Mouse (Mus musculus) intestine, embryonic 16.5 days (tissue): ENCODE results near the gene Mcur1. TPM values are rescaled to one million over a fixed set of nuclear protein-coding genes. Genes with fewer than 3 reads are reported as not detected.

ENCODE experiments used
- ATAC-seq: fragments of 200-750 bp; cut with Nextera tagmentation; 2 replicates; pipeline ENCODE4 v1.8.0; 2017; ENCODE audit warnings: moderate TSS enrichment, moderate library complexity
- H3K27ac ChIP-seq: fragments of 300-500 bp; sonication (generic); 2 replicates; pipeline ENCODE4 v1.5.1; 2014; ENCODE audit warnings: mild to moderate bottlenecking, low read length
- H3K27me3 ChIP-seq: fragments of 300-500 bp; sonication (generic); replicated peaks from 2 replicates; pipeline ENCODE4 v1.6.1; 2014; ENCODE audit warnings: low read length, control low read depth, mixed read lengths; ENCODE audit not compliant: control insufficient read depth, insufficient read depth
- H3K36me3 ChIP-seq: fragments of 300-500 bp; sonication (generic); 2 replicates; pipeline ENCODE4 v1.6.1; 2014; ENCODE audit warnings: low read length, control low read depth; ENCODE audit not compliant: control insufficient read depth, insufficient read depth
- H3K4me1 ChIP-seq: fragments of 300-500 bp; sonication (generic); 2 replicates; pipeline ENCODE4 v1.6.1; 2014; ENCODE audit warnings: low read length, control low read depth, mixed read lengths; ENCODE audit not compliant: control insufficient read depth, insufficient read depth
- H3K4me2 ChIP-seq: fragments of 300-500 bp; sonication (generic); 2 replicates; pipeline ENCODE4 v1.6.1; 2014; ENCODE audit warnings: low read depth, low read length, control low read depth
- H3K4me3 ChIP-seq: fragments of 300-500 bp; sonication (generic); 2 replicates; pipeline ENCODE4 v1.5.1; 2014; ENCODE audit warnings: mild to moderate bottlenecking, low read length
- H3K9ac ChIP-seq: fragments of 300-500 bp; sonication (generic); 2 replicates; pipeline ENCODE4 v1.6.1; 2014; ENCODE audit warnings: low read depth, low read length
- H3K9me3 ChIP-seq: fragments of 300-500 bp; sonication (generic); 2 replicates; pipeline ENCODE4 v1.6.1; 2016; ENCODE audit warnings: low read length, control low read depth; ENCODE audit not compliant: control insufficient read depth
- WGBS: fragments of 180-500 bp; shearing (Covaris S2); extraction: QIAGEN DNeasy Blood & Tissue Kit; methylation state at CpG from one replicate; pipeline ENCODE4 v1.1.7; 2014; 5-methylcytosine and 5-hydroxymethylcytosine counted together
- polyA plus RNA-seq: library from polyadenylated mRNA; unstranded; fragments of >200 nt; fragmentation: Nextera tagmentation; extraction: Ambion mirVana; gene quantifications from 2 replicates; pipeline ENCODE4 v1.2.1, GENCODE M21; 2015

Mcur1 gene
- polyA plus RNA-seq, 1 experiment from 2014 or later = 8.6 TPM

DNA sequence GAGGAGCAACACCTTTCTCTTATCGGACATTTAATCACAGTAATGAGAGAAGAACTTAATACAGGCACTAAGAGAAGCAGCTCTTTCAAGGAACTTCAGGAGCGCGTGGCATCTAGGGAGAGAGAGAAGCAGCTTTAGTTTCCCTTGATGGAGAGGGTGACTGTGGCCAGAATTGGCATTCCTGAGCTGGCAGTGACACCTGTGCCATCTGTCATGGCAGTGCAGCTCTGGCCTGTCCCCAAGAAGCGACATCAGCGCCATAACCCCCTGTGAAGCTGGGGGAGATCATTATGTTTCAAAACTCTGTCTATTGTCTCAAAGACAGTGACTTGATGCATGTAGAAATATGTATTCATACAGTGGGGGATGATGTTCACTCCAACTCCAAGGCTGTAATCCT, 15.4 kb upstream of the Mcur1 start:
- WGBS = 89% methylated on average over 5 of the region's 5 CpGs
- Histone ChIP-seq H3K4me2 (no peak overlapping the region), H3K36me3 (no peaks in the 10 kb centered on the region), H3K27ac (no peak overlapping the region), H3K4me3 (no peak overlapping the region), H3K27me3 (no peaks in the 10 kb centered on the region), H3K4me1 (no peaks in the 10 kb centered on the region), H3K9ac (no peak overlapping the region), H3K9me3 (no peaks in the 10 kb centered on the region)
- ATAC-seq = no peak

DNA sequence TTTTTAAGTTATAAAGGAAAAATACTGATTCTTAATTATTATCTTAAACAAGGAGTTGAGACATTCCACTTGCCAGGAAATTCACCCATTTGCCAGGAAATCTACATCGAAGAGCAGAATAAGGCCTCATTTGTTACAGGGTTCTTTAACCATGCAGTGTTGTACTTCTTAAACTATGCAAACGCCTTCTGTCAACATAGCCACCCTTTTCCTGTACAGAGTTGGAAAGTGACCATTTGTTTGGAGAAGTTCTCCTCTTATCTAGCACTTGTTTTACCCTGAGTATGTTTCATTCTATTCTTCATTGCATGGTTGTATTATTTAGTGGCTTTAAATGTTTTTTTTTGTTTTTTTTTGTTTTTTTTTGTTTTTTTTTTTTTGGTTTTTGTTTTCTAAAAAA, 14.0 kb upstream of the Mcur1 start:
- no peak for ATAC-seq
- Histone ChIP-seq H3K4me2 (no peak overlapping the region), H3K9me3 (no peaks in the 10 kb centered on the region), H3K4me1 (no peaks in the 10 kb centered on the region), H3K9ac (no peak overlapping the region), H3K27ac (no peak overlapping the region), H3K4me3 (no peak overlapping the region), H3K27me3 (no peaks in the 10 kb centered on the region), H3K36me3 (no peaks in the 10 kb centered on the region)
- 56% methylated on average over 2 of the region's 2 CpGs for WGBS

GRCm38 (mm10) chr13:43567141-43567891, 7.3 kb upstream of the Mcur1 start:
- Histone ChIP-seq H3K4me3 (no peak overlapping the region), H3K9ac (no peak overlapping the region), H3K4me1 (no peaks in the 10 kb centered on the region), H3K27ac (peak overlapping the region; percentile 17), H3K4me2 (no peak overlapping the region), H3K36me3 (no peaks in the 10 kb centered on the region), H3K9me3 (no peaks in the 10 kb centered on the region), H3K27me3 (no peaks in the 10 kb centered on the region)
- ATAC-seq = no peak
- 65% methylated on average over 25 of the region's 25 CpGs for WGBS

DNA sequence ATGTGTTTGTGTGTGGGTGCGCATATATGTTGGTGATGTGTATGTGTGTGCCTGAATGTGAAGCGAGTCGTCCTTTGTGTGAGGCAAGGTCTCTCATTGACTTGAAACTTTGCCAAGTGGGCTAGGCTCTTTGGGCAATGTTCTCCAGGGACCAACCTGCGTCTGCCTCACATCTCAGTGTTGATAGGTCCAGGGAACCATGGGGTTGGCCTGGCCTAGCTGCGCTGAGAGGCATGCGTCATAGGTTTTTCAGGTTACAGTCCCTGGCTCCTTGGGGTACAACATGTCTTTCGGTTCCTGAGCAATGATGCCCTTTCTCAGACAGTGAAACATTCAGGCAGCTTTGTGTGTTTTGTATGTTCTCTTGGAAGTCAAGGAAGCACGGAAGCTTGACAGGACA, 6.2 kb upstream of the Mcur1 start:
- Histone ChIP-seq H3K4me1 (no peaks in the 10 kb centered on the region), H3K27ac (no peak overlapping the region), H3K9ac (no peak overlapping the region), H3K36me3 (no peaks in the 10 kb centered on the region), H3K27me3 (no peaks in the 10 kb centered on the region), H3K4me2 (no peak overlapping the region), H3K4me3 (no peak overlapping the region), H3K9me3 (no peaks in the 10 kb centered on the region)
- 90% methylated on average over 8 of the region's 8 CpGs for WGBS
- no peak for ATAC-seq

DNA sequence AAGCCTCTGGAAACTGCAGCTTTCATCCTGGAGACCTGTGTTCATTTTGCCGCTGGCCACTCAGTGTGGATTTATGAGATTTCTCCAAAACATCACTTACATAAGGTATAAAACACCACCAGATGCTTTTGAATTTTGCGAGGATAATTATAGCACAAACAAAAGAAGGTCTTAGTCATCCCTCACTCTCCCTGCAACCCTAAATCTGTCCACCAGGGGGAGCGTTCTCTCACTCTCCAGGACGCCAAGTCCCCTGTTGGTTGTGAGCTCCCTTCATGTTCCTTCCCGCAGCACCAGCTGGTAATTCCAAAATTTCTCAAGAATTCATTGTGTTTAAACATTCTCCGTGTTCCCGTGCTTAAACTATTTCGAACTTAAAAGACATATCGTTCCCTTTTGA, 5.4 kb upstream of the Mcur1 start:
- Histone ChIP-seq H3K4me1 (no peaks in the 10 kb centered on the region), H3K36me3 (no peaks in the 10 kb centered on the region), H3K9me3 (no peaks in the 10 kb centered on the region), H3K27ac (no peak overlapping the region), H3K4me2 (no peak overlapping the region), H3K4me3 (no peak overlapping the region), H3K9ac (no peak overlapping the region), H3K27me3 (no peaks in the 10 kb centered on the region)
- 11% methylated on average over 9 of the region's 9 CpGs for WGBS
- ATAC-seq = no peak

GRCm38 (mm10) chr13:43564733-43565132, 4.7 kb upstream of the Mcur1 start:
- ATAC-seq = no peak
- Histone ChIP-seq H3K27ac (no peak overlapping the region), H3K4me1 (no peaks in the 10 kb centered on the region), H3K9ac (no peak overlapping the region), H3K36me3 (no peaks in the 10 kb centered on the region), H3K9me3 (no peaks in the 10 kb centered on the region), H3K4me3 (no peak overlapping the region), H3K4me2 (no peak overlapping the region), H3K27me3 (no peaks in the 10 kb centered on the region)
- 84% methylated on average over 5 of the region's 5 CpGs for WGBS

DNA sequence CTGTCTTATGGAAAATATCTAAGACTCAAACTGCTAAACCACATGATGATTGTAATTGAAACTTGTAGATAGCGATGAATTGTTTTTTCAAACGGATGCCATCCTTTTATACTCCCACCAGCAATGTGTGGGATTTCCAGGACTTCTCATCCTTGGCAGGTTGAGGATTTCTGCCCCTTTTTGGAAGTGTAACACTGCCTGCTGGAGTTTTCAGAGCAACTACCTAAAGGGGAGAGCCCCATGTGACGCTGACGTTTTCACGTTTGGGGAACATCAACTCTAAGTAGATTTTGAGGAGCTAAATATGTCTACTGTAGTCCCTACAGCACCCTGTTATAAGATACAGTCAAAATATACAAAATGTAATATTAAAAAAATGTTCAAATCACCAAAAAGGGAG, 2.7 kb upstream of the Mcur1 start:
- Histone ChIP-seq H3K9ac (no peak overlapping the region), H3K27me3 (no peaks in the 10 kb centered on the region), H3K4me2 (no peak overlapping the region), H3K4me3 (no peak overlapping the region), H3K9me3 (no peaks in the 10 kb centered on the region), H3K27ac (no peak overlapping the region), H3K36me3 (no peaks in the 10 kb centered on the region), H3K4me1 (peaks cover 6% of the 10 kb centered on the region)
- ATAC-seq = no peak
- 87% methylated on average over 5 of the region's 5 CpGs for WGBS

DNA sequence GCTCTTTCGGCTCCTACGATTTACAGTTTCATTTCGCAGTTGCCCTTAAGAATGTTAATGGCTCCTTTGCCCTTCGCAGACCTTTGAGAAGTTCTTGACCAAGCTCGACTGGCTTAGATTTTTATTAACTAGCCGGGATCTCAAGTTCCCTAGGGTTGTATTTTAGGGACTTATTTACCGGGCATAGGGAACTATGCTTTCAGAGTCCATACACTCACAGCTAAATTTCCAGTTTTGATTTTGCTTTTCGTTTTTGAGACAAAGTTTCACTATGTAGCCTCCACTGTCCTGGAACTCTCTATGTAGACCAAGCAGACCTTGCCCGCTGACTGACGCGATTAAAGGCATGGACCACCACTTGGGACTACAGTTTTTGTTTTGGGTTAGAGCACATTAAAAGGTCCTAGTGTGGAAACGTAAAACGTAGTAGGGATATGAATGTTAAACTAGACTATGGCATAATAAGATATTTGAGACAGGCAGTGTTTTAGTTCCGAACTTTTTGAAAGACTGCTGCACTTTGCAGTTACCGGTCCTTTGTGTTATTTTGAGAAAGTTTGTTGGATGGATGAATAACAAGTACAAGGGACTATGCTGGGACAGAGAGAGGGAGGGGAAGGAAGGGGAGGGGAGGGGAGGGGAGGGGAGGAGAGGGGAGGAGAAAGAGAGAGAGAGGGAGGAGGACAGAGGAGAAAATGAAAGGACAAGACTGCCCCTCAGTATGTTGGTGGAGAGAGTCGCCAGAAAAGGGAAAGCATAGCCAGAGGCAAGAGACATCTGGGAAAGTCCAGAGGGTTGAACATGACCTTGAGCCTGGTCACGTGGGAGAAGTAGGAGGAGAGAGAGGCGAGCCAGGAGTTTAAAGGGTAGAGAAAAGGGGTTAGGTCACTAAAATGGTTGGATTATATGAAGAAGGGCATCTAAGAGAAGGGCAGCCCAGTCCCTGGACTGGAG, 744 bp upstream of the Mcur1 start:
- peak overlapping the region; percentile 90 for H3K27ac ChIP-seq

DNA sequence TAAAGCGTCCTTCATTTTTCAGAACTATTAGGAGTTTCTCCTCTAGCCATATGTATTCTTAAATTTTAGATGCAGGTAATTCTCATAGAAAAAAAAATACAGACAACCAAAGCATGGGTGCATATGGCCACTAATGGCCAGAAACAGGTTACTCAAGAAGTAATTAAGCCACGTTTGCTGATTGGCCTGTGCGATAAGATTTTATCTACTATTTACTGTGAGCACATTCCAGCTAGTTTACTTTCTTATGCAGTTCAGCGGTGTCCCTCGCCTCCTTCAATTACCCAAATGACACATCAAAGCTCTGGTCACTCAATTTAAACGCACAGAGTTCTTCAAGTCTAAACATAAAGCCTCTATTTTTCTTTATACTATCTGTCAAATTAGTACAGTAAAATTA, 1.0 kb downstream of the Mcur1 start:
- Histone ChIP-seq H3K9me3 (no peaks in the 10 kb centered on the region), H3K36me3 (no peaks in the 10 kb centered on the region), H3K9ac (peak overlapping the region; percentile 72; the same call in 1 of the 2 replicates), H3K27me3 (no peaks in the 10 kb centered on the region), H3K4me1 (peaks cover 6% of the 10 kb centered on the region), H3K4me2 (peak overlapping the region; percentile 83), H3K4me3 (peak overlapping the region; percentile 77), H3K27ac (no peak overlapping the region)
- ATAC-seq = no peak
- WGBS = 25% methylated on average over 6 of the region's 6 CpGs

More for the DNA sequence above, 744 bp upstream of the Mcur1 start:
- Histone ChIP-seq H3K36me3 (no peaks in the 10 kb centered on the region), H3K4me1 (peaks cover 6% of the 10 kb centered on the region), H3K27me3 (no peaks in the 10 kb centered on the region), H3K9me3 (no peaks in the 10 kb centered on the region), H3K4me2 (peak overlapping the region; percentile 83), H3K9ac (peak overlapping the region; percentile 72), H3K4me3 (peak overlapping the region; percentile 77)
- peak; percentile 10 for ATAC-seq
- 11% methylated on average over 18 of the region's 18 CpGs for WGBS
